Mouse (Mus musculus) embryonic facial prominence, embryonic 11.5 days (tissue): ENCODE measurements at regions not wholly inside any gene's neighbourhood (a gene's known extent, or its start where the extent isn't known, plus 50 kb on each side); places are given as distances from the start of the nearest gene placed in this dataset.

ENCODE experiments used
- ATAC-seq: fragments of 200-750 bp; cut with Nextera tagmentation; replicated peaks from 2 replicates; pipeline ENCODE4 v1.8.0; 2017; ENCODE audit warnings: low read depth; ENCODE audit not compliant: insufficient number of reproducible peaks, low FRiP score, low TSS enrichment
- DNase-seq: peaks from one replicate; pipeline ENCODE4 v3.0.0-alpha.2; 2015; ENCODE audit warnings: low spot score
- H3K27ac ChIP-seq: fragments of 300-500 bp; sonication (generic); replicated peaks from 2 replicates; pipeline ENCODE4 v1.5.1; 2014; ENCODE audit warnings: mild to moderate bottlenecking, low read depth, low read length, control low read depth
- H3K27me3 ChIP-seq: fragments of 300-500 bp; sonication (generic); 2 replicates; pipeline ENCODE4 v1.6.1; 2014; ENCODE audit warnings: mild to moderate bottlenecking, low read length, moderate library complexity, mixed read lengths; ENCODE audit not compliant: control insufficient read depth, insufficient read depth
- H3K36me3 ChIP-seq: fragments of 300-500 bp; sonication (generic); replicated peaks from 2 replicates; pipeline ENCODE4 v1.6.1; 2014; ENCODE audit warnings: low read depth, mild to moderate bottlenecking, low read length, moderate library complexity, mixed read lengths; ENCODE audit not compliant: control insufficient read depth, insufficient read depth
- H3K4me1 ChIP-seq: fragments of 300-500 bp; sonication (generic); 2 replicates; pipeline ENCODE4 v1.6.1; 2014; ENCODE audit warnings: low read length, mixed read lengths; ENCODE audit not compliant: control insufficient read depth, insufficient read depth
- H3K4me2 ChIP-seq: fragments of 300-500 bp; sonication (generic); 2 replicates; pipeline ENCODE4 v1.6.1; 2014; ENCODE audit warnings: low read depth, mild to moderate bottlenecking, control low read depth, low read length, moderate library complexity
- H3K4me3 ChIP-seq: fragments of 300-500 bp; sonication (generic); 2 replicates; pipeline ENCODE4 v1.5.1; 2014; ENCODE audit warnings: low read depth, low read length, control low read depth
- H3K9ac ChIP-seq: fragments of 300-500 bp; sonication (generic); replicated peaks from 2 replicates; pipeline ENCODE4 v1.6.1; 2014; ENCODE audit warnings: mild to moderate bottlenecking, control low read depth, low read length
- H3K9me3 ChIP-seq: fragments of 300-500 bp; sonication (generic); replicated peaks from 2 replicates; pipeline ENCODE4 v1.6.1; 2016; ENCODE audit warnings: mild to moderate bottlenecking, low read length, inconsistent platforms, mixed read lengths; ENCODE audit not compliant: control insufficient read depth
- WGBS: fragments of 180-500 bp; shearing (Covaris S2); extraction: QIAGEN DNeasy Blood & Tissue Kit; methylation state at CpG from one replicate; pipeline ENCODE4 v1.1.7; 2014; 5-methylcytosine and 5-hydroxymethylcytosine counted together

DNA sequence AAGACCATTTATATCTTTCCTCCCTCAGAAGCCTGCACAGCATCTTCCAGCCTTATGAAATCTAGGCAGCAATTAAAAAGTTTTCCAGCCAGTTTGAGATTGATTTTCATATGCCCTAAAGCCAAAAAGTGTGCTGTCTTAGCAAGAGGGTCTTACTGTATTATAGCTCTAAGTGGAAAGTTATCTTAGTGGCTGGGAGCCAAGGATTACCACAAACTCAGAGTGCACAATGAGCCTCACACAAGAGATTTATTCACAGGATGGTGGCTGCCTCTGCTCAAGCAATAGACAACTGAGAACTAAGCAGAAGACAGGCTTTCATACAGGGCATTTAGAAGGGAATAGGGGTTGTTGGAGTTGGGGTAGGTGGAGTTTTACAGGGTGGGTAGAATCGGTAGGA, 850.4 kb upstream of the Lcorl start:
- no peak for DNase-seq
- H3K4me1 ChIP-seq: no peaks in the 10 kb centered on the region
- no peak overlapping the region for H3K9ac ChIP-seq
- no peak overlapping the region for H3K4me3 ChIP-seq
- no peaks in the 10 kb centered on the region for H3K36me3 ChIP-seq
- ATAC-seq: no peak
- H3K27ac ChIP-seq: no peak overlapping the region
- 92% methylated on average over 1 of the region's 1 CpGs for WGBS
- H3K9me3 ChIP-seq: no peaks in the 10 kb centered on the region
- no peaks in the 10 kb centered on the region for H3K27me3 ChIP-seq
- no peak overlapping the region for H3K4me2 ChIP-seq

DNA sequence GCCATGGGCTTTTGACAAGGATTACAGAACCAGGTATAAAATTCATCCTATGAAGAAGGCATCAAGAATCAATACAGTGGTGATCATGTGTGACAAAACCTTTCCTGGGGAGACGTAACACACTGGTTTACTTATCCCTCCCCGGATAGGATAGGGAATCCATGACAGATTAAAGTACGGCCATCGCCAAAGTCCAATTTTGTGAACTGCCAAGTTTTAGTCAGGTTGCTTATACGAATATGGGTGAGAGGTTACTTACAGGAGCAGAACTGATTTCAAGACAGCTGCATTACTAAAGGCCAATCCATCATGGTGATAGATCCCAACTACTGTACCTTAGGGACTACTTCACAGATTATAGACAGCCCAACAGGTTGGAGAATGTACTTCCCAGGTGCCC, 849.6 kb upstream of the Lcorl start:
- Histone ChIP-seq H3K27me3 (no peaks in the 10 kb centered on the region), H3K27ac (no peak overlapping the region), H3K4me2 (no peak overlapping the region), H3K4me1 (no peaks in the 10 kb centered on the region), H3K9me3 (no peaks in the 10 kb centered on the region), H3K4me3 (no peak overlapping the region), H3K36me3 (no peaks in the 10 kb centered on the region), H3K9ac (no peak overlapping the region)
- DNase-seq (no peak), ATAC-seq (no peak)
- WGBS: 96% methylated on average over 5 of the region's 5 CpGs

DNA sequence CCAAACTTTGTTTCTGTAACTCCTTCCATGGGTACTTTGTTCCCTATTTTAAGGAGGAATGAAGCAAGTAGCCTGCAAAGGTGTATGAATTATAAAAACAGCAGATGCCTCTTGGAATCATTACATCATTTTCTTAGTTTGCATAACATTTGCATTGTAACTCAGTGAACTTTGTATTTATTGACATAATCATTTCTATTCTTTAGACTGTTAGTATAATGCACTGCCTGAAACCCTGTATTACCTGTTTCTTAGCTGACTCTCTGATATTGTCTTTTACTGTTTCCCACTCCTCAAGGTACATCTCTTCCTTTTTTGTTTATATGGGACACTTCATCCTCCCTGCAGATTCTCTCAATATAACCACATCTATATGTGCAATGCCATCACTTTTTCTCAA, 820.6 kb upstream of the Lcorl start:
- Histone ChIP-seq H3K9ac (no peak overlapping the region), H3K4me3 (no peak overlapping the region), H3K9me3 (no peaks in the 10 kb centered on the region), H3K36me3 (no peaks in the 10 kb centered on the region), H3K4me2 (no peak overlapping the region), H3K27ac (no peak overlapping the region), H3K4me1 (no peaks in the 10 kb centered on the region), H3K27me3 (no peaks in the 10 kb centered on the region)
- DNase-seq (no peak), ATAC-seq (no peak)

DNA sequence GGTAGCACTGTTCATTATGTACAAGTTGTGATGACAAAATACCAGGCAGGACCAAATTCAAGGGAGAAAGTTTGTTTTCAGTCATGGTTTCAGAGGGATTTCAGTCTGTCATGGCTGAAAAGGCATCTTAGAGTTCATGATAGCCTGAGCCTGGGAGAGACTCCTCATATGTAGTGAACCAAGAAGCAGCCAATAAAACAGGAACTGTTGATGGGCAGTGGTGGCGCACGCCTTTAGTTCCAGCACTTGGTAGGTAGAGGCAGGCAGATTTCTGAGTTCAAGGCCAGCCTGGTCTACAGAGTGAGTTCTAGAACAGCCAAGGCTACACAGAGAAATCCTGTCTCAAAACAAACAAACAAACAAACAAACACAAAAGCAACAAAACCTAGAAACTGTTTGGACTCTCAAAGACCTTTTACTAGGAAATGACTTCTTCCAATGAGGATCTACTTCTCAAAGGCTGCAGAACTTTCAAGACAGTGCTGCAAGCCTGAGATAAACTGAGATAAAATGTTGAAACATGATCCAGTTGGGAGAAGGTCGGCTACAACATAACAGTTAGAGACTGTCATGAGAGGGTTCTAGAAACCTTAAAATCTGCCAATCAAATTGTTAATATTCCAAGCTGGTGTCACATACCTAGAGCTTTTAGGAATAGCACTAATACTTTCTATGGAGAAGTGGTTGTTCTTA, 817.5 kb upstream of the Lcorl start:
- Histone ChIP-seq H3K27me3 (no peaks in the 10 kb centered on the region), H3K4me2 (no peak overlapping the region), H3K4me1 (no peaks in the 10 kb centered on the region), H3K4me3 (no peak overlapping the region), H3K27ac (no peak overlapping the region), H3K9me3 (no peaks in the 10 kb centered on the region), H3K36me3 (no peaks in the 10 kb centered on the region), H3K9ac (no peak overlapping the region)
- no peak for DNase-seq
- ATAC-seq: no peak
- WGBS: 83% methylated on average over 3 of the region's 3 CpGs

DNA sequence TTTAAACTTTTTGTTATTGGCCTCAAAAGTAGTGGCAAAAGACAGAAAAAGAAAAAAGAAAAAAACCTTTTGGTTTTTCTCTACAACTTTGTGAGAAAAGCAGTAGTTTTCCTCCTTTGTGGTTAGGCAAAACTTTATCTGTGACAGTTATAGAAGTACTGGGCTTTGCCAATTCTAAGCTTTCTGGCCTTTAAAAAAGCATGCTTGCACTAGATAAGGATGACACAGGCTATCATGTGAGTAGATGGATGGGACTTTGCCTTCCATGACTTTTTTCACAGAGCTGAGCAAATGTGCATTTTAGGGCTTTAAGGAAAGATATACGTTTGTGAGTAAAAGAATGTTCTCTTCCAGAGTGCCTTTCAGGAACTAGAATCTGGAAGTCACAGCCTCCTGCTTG, 816.0 kb upstream of the Lcorl start:
- Histone ChIP-seq H3K27ac (no peak overlapping the region), H3K27me3 (no peaks in the 10 kb centered on the region), H3K4me2 (no peak overlapping the region), H3K9me3 (no peaks in the 10 kb centered on the region), H3K36me3 (no peaks in the 10 kb centered on the region), H3K4me3 (no peak overlapping the region), H3K4me1 (no peaks in the 10 kb centered on the region), H3K9ac (no peak overlapping the region)
- 67% methylated on average over 1 of the region's 1 CpGs for WGBS
- DNase-seq: no peak
- ATAC-seq: no peak

DNA sequence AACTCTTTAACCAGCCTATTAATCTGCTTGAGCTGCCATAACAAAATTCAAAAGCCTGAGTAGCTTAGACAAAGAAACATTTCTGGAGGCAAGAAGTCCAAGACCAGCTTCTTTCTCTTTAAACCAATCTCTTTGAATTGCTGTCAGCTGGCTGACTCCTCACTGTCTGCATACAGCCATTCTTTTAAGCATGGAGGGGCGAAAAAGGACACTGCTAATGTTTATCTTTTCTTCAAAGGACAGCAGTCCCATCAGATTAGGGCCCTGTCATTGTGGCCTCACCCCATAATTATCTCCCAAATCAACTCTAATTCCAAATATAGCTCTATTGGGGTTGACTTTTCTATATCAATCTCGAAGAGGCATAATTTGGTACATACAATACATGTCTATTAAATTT, 813.1 kb upstream of the Lcorl start:
- no peak for ATAC-seq
- Histone ChIP-seq H3K4me3 (no peak overlapping the region), H3K36me3 (no peaks in the 10 kb centered on the region), H3K27ac (no peak overlapping the region), H3K9me3 (no peaks in the 10 kb centered on the region), H3K9ac (no peak overlapping the region), H3K27me3 (no peaks in the 10 kb centered on the region), H3K4me2 (no peak overlapping the region), H3K4me1 (no peaks in the 10 kb centered on the region)
- WGBS: 42% methylated on average over 2 of the region's 2 CpGs
- DNase-seq: no peak

DNA sequence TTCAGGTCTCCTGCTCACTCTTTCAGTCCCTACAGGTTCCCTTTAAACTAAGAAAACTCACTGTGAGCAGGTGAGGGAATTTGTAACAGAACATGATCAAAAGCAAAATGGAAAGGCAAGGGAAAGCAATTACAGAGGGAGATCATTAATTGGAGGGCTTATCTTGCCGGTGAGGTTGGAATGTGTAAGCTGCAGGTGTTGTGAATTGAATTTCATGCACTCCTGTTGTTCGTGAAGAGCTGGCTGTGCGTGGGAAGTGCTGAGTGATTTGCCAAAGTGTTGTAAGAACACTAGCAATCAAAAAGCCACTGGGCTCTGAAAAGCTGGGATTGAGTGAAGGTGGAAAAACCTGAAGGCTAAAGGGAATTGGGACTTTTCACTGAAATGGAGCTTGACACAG, 808.8 kb upstream of the Lcorl start:
- Histone ChIP-seq H3K9me3 (no peaks in the 10 kb centered on the region), H3K36me3 (no peaks in the 10 kb centered on the region), H3K27ac (no peak overlapping the region), H3K4me1 (no peaks in the 10 kb centered on the region), H3K9ac (no peak overlapping the region), H3K4me2 (no peak overlapping the region), H3K4me3 (no peak overlapping the region), H3K27me3 (no peaks in the 10 kb centered on the region)
- DNase-seq (peak; percentile 2), ATAC-seq (no peak)
- WGBS: 22% methylated on average over 3 of the region's 3 CpGs

DNA sequence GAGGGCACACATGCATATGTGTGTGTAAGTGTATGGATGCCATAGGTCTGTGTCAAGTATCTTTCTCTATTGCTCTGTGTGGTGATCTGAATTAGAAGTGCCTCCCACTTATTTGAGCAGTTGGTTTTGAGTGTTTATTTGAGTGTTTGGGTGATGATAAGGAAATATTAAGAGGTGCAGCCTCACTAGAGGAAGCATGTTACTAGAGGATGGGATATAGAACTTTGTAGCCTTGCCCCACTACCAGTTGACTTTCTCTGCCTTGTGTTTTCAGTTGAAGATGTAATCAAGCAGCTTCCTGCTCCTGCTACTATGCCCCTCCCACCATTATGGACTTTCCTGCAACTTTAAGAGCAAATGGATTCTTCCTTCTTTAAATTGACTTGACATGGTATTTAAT, 799.6 kb upstream of the Lcorl start:
- Histone ChIP-seq H3K27me3 (no peaks in the 10 kb centered on the region), H3K4me1 (no peaks in the 10 kb centered on the region), H3K9ac (no peak overlapping the region), H3K4me2 (no peak overlapping the region), H3K4me3 (no peak overlapping the region), H3K9me3 (no peaks in the 10 kb centered on the region), H3K27ac (no peak overlapping the region), H3K36me3 (no peaks in the 10 kb centered on the region)
- DNase-seq: no peak
- no peak for ATAC-seq
